Mouse (Mus musculus) liver, embryonic 14.5 days (tissue): ENCODE measurements at regions not wholly inside any gene's neighbourhood (a gene's known extent, or its start where the extent isn't known, plus 50 kb on each side); places are given as distances from the start of the nearest gene placed in this dataset.

ENCODE experiments used
- ATAC-seq: fragments of 200-750 bp; cut with Nextera tagmentation; 2 replicates; pipeline ENCODE4 v1.8.0; 2017; ENCODE audit warnings: moderate number of reproducible peaks, mild to moderate bottlenecking, moderate library complexity; ENCODE audit not compliant: insufficient read depth
- DNase-seq, 3 experiments: peaks; one replicate each; pipeline ENCODE4 v3.0.0-alpha.2; 2012 to 2013; ENCODE audit warnings: low read depth in 3 of 3, low spot score in 3 of 3
- H3K27ac ChIP-seq: fragments of 300-500 bp; sonication (generic); 2 replicates; pipeline ENCODE4 v1.5.1; 2014; ENCODE audit warnings: moderate library complexity, mild to moderate bottlenecking, control low read depth, inconsistent platforms
- H3K27me3 ChIP-seq: fragments of 300-500 bp; sonication (generic); 2 replicates; pipeline ENCODE4 v1.6.1; 2014; ENCODE audit warnings: mild to moderate bottlenecking, low read length, moderate library complexity; ENCODE audit not compliant: control insufficient read depth, insufficient read depth
- H3K36me3 ChIP-seq: fragments of 300-500 bp; sonication (generic); replicated peaks from 2 replicates; pipeline ENCODE4 v1.6.1; 2014; ENCODE audit warnings: low read depth; ENCODE audit not compliant: control insufficient read depth, insufficient read depth
- H3K4me1 ChIP-seq, 2 experiments: fragments of 200-500 bp in 1 of 2; fragments of 300-500 bp in 1 of 2; sonication (generic) in 1 of 2; replicated peaks; 2 replicates each; pipeline ENCODE4 v1.6.1; 2012 to 2014; ENCODE audit warnings: antibody characterized with exemption in 1 of 2, inconsistent platforms in 1 of 2, low read length in 1 of 2; ENCODE audit not compliant: control insufficient read depth in 2 of 2, insufficient read depth in 2 of 2
- H3K4me2 ChIP-seq: fragments of 300-500 bp; sonication (generic); 2 replicates; pipeline ENCODE4 v1.6.1; 2014; ENCODE audit warnings: low read depth, mild to moderate bottlenecking, control low read depth, moderate library complexity
- H3K4me3 ChIP-seq, 2 experiments: fragments of 200-500 bp in 1 of 2; fragments of 300-500 bp in 1 of 2; sonication (generic) in 1 of 2; 2 replicates each; pipeline ENCODE4 v1.5.1; 2012 to 2014; ENCODE audit warnings: low read depth in 2 of 2, low read length in 2 of 2, mild to moderate bottlenecking in 2 of 2, control low read depth in 1 of 2, inconsistent platforms in 1 of 2, moderate library complexity in 1 of 2; ENCODE audit not compliant: insufficient read depth in 1 of 2
- H3K9ac ChIP-seq: fragments of 300-500 bp; sonication (generic); replicated peaks from 2 replicates; pipeline ENCODE4 v1.6.1; 2014; ENCODE audit warnings: mild to moderate bottlenecking, control low read depth, moderate library complexity
- H3K9me3 ChIP-seq: fragments of 300-500 bp; sonication (generic); 2 replicates; pipeline ENCODE4 v1.6.1; 2016; ENCODE audit warnings: low read length, mixed read lengths; ENCODE audit not compliant: control insufficient read depth
- CTCF ChIP-seq: IDR thresholded peaks from 2 replicates; pipeline ENCODE4 v1.5.1; 2016; ENCODE audit warnings: antibody characterized with exemption, low read depth, control low read depth
- EP300 ChIP-seq: IDR thresholded peaks from 2 replicates; pipeline ENCODE4 v1.6.1; 2016; ENCODE audit warnings: antibody characterized with exemption, low read depth
- WGBS: fragments of 180-500 bp; shearing (Covaris S2); extraction: QIAGEN DNeasy Blood & Tissue Kit; methylation state at CpG from one replicate; pipeline ENCODE4 v1.1.7; 2014; ENCODE audit not compliant: insufficient replicate concordance; 5-methylcytosine and 5-hydroxymethylcytosine counted together

DNA sequence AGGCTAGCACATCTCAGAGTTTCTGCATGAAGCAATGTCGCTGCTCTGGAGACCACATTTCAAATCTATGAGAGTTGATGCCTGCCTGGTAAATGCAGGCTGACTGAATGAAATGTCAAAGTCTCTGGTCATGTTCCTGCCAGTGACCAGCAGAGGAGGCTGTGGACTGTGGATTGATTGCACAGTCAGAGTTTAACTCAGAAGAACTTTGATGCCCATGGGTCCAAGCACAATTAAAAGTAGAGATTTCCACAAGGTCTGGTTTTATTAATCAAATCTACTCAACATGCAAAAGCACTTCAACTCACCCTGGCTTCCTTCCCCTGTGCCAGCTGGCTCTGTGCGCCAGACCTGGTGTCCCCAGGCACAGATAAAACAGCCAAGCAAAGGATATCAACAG lies 81.3 kb downstream of the Hsd17b3 start:
- no peak overlapping the region for H3K4me3 ChIP-seq
- no peaks in the 10 kb centered on the region; a peak in 1 of 4 replicates for H3K4me1 ChIP-seq
- TF ChIP-seq CTCF (peak; percentile 39), EP300 (no peak)
- H3K9ac ChIP-seq: no peak overlapping the region
- no peak overlapping the region for H3K27ac ChIP-seq
- ATAC-seq (no peak), DNase-seq (no peak)
- no peaks in the 10 kb centered on the region for H3K36me3 ChIP-seq
- no peaks in the 10 kb centered on the region for H3K27me3 ChIP-seq
- 42% methylated on average over 2 of the region's 2 CpGs for WGBS
- H3K4me2 ChIP-seq: no peak overlapping the region
- no peaks in the 10 kb centered on the region for H3K9me3 ChIP-seq

DNA sequence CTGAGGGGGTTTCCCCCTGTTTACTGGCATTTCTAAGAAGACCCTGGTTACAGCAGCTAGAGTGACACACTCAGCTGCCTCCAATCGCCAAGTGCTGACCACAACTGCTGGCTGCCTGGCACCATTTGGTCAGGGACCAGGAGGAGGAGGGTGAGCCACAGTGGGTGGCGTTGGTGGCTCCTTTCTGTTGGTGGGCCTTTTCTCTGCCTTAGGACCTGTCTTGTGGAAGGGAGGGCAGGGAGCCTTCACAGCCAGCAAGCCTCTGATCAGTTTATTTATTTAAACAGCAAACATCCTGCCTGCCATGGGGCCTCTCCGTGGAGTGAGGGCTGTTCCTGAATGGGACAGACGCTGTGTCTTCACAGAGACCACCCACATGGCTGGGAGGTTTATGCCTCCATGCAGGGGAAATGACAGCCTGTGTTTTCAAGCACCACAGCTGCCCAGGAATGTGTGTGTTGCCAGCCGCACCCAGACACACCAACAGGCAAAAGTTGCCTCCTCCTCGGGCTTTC lies 86.0 kb downstream of the Hsd17b3 start:
- no peak for ATAC-seq
- Histone ChIP-seq H3K4me1 (no peaks in the 10 kb centered on the region; a peak in 1 of 4 replicates), H3K27ac (no peak overlapping the region), H3K9ac (no peak overlapping the region), H3K4me2 (no peak overlapping the region), H3K4me3 (no peak overlapping the region), H3K9me3 (no peaks in the 10 kb centered on the region), H3K27me3 (no peaks in the 10 kb centered on the region), H3K36me3 (no peaks in the 10 kb centered on the region)
- no peak for DNase-seq
- 18% methylated on average over 6 of the region's 6 CpGs for WGBS
- TF ChIP-seq CTCF (no peak), EP300 (no peak)

DNA sequence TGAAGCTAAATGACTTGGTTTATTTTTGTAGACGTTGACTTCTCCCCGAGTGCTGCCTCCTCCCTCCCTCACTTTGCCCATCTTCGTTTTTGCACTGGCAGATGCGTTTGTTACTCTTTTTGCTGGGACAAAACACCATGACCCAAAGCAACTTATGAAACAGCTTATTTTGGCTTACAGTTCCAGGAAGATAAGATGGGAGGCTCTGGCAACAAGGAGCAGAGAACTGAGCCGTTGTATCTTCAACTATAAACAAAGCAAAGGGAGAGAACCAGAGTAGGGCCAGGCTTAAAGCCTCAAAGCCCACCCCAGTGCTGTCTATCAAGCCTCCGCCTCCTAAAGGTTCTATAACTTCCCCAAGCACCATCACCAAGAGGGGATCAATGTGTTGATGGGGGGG lies 88.7 kb downstream of the Hsd17b3 start:
- 48% methylated on average over 6 of the region's 6 CpGs for WGBS
- Histone ChIP-seq H3K36me3 (no peaks in the 10 kb centered on the region), H3K9me3 (no peaks in the 10 kb centered on the region), H3K4me1 (no peaks in the 10 kb centered on the region; a peak in 1 of 4 replicates), H3K9ac (no peak overlapping the region), H3K27ac (no peak overlapping the region), H3K4me2 (no peak overlapping the region), H3K4me3 (no peak overlapping the region), H3K27me3 (no peaks in the 10 kb centered on the region)
- ATAC-seq (no peak), DNase-seq (no peak)
- TF ChIP-seq EP300: no peak
- TF ChIP-seq CTCF: no peak

DNA sequence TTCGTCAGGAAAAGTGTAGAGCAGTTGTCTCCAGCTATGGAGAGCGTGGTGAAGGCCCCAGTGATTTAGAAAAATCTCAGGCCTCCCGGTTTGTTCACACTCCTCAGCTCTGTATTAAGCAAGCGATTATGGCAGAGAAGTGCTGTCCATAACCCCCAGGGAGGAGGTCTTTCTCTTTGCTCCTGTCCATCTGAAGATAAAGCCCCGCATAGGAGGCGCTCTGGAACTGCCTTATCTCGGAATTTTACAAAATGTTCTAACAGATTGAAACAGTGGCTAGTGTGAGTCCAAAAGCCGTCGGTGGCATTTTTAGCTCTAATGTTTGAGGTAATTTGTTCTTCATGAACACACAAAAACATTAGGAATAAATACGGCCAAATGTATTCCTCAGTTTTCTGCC lies 90.4 kb downstream of the Hsd17b3 start:
- no peaks in the 10 kb centered on the region for H3K9me3 ChIP-seq
- H3K4me1 ChIP-seq: no peaks in the 10 kb centered on the region; a peak in 1 of 4 replicates
- no peak overlapping the region for H3K4me3 ChIP-seq
- no peaks in the 10 kb centered on the region for H3K36me3 ChIP-seq
- no peaks in the 10 kb centered on the region for H3K27me3 ChIP-seq
- TF ChIP-seq CTCF: no peak
- TF ChIP-seq EP300: no peak
- ATAC-seq (no peak), DNase-seq (no peak)
- H3K9ac ChIP-seq: no peak overlapping the region
- 51% methylated on average over 10 of the region's 10 CpGs for WGBS
- H3K4me2 ChIP-seq: no peak overlapping the region
- H3K27ac ChIP-seq: no peak overlapping the region

DNA sequence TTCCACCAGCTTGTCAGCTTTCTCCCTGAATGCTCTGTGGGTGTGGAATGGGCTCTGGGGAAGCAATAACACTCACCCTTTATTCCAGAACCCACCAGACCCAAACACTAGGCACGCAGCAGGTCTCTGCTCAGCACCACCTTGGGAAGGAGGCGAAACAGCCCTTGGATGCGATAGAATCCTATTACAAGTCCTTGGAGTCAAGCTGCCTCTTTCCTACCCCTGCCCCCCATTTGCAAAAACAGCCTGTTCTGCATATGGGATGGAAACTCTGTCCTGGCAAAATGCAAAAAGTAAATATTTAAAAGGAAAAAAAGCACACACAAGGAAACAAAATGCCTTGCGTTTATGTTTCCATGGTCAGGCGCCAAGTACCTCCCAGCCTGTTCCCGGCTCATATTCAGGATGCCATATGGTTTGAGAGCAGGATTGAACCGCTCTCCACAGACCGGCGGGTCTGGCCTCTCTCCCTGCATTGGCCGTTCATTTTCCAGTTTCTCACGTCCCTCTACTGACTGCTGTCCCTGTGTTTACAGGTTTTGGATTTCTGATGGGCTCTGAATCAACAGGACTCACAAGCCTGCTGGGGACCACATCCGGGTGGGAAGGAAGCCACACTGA lies 95.1 kb downstream of the Hsd17b3 start:
- ATAC-seq (no peak), DNase-seq (no peak)
- TF ChIP-seq CTCF: no peak
- no peak for TF ChIP-seq EP300
- Histone ChIP-seq H3K4me3 (no peak overlapping the region), H3K27me3 (no peaks in the 10 kb centered on the region), H3K27ac (no peak overlapping the region), H3K4me1 (0 out of 4 replicates have a peak, but pooled peaks cover 0 to 2% of the 10 kb centered on the region in 2 experiments), H3K36me3 (no peaks in the 10 kb centered on the region), H3K9ac (no peak overlapping the region), H3K9me3 (no peaks in the 10 kb centered on the region), H3K4me2 (no peak overlapping the region)
- WGBS: 67% methylated on average over 12 of the region's 12 CpGs
